Mouse (Mus musculus): ENCODE measurements around the gene Hdac7. TPM values are rescaled to one million over a fixed set of nuclear protein-coding genes. Genes with fewer than 3 reads are reported as not detected.

Hdac7 gene
- polyA plus RNA-seq, 1 experiment = 64.7 TPM

DNA sequence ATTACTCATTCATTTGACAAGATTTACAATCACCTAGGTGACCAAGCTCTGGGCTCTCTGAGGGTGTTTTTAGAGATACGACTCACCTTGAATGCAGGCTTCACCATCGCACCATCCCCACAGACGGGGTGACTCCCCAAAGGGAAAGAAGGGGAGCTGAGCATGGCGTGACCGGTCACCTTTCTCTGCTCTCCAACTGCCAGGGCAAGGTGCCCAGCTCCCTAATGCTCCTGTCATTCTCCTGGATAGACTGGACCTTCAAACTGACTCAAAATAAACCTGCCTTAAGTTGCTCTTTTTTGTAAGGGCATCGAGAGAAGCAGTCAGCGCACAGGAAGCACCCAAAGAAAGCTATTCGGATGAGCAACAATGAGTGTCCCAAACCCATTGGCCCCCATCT, 74.0 kb downstream of the Hdac7 start:
- no peak for TF ChIP-seq CTCF (IDR thresholded peaks at IDR 0.05; ENCODE audit: extremely low read depth, insufficient read depth, low read length)
- TF ChIP-seq POLR2A (IDR thresholded peaks at IDR 0.05; ENCODE audit: extremely low read depth, insufficient read depth, low read length) = no peak
- Histone ChIP-seq H3K27ac (ENCODE audit: insufficient read depth, low read length) (no peak overlapping the region), H3K4me1 (ENCODE audit: control insufficient read depth, insufficient read depth, low read length) (no peaks in the 10 kb centered on the region), H3K4me3 (ENCODE audit: insufficient read depth, low read length) (no peak overlapping the region)

DNA sequence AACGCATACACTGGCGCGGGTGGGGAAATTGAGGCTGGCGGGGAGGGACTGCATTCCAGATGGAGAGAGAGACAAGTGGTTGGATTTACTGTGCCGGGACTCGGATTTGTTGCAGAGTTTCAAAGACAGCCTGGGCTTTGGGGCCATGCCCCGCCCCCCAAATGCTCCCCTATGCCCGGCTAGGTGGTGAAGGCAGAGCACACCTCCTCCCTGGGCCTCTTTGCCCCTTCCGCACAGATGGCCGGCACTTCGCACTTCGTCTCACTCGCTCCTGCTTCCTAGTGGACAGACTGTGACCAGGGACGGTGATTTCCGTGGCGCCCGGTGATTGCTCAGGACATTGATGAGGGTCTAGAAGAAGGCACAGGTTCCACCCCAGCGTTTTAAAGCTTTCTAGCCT, 76.1 kb downstream of the Hdac7 start:
- Histone ChIP-seq H3K4me1 (ENCODE audit: control insufficient read depth, insufficient read depth, low read length) (no peaks in the 10 kb centered on the region), H3K4me3 (ENCODE audit: insufficient read depth, low read length) (peak overlapping the region; percentile 61; the same call in 1 of the 2 replicates), H3K27ac (ENCODE audit: insufficient read depth, low read length) (peak overlapping the region; percentile 55; the same call in 1 of the 2 replicates)
- no peak for TF ChIP-seq POLR2A (IDR thresholded peaks at IDR 0.05; ENCODE audit: extremely low read depth, insufficient read depth, low read length)
- no peak for TF ChIP-seq CTCF (IDR thresholded peaks at IDR 0.05; ENCODE audit: extremely low read depth, insufficient read depth, low read length)

DNA sequence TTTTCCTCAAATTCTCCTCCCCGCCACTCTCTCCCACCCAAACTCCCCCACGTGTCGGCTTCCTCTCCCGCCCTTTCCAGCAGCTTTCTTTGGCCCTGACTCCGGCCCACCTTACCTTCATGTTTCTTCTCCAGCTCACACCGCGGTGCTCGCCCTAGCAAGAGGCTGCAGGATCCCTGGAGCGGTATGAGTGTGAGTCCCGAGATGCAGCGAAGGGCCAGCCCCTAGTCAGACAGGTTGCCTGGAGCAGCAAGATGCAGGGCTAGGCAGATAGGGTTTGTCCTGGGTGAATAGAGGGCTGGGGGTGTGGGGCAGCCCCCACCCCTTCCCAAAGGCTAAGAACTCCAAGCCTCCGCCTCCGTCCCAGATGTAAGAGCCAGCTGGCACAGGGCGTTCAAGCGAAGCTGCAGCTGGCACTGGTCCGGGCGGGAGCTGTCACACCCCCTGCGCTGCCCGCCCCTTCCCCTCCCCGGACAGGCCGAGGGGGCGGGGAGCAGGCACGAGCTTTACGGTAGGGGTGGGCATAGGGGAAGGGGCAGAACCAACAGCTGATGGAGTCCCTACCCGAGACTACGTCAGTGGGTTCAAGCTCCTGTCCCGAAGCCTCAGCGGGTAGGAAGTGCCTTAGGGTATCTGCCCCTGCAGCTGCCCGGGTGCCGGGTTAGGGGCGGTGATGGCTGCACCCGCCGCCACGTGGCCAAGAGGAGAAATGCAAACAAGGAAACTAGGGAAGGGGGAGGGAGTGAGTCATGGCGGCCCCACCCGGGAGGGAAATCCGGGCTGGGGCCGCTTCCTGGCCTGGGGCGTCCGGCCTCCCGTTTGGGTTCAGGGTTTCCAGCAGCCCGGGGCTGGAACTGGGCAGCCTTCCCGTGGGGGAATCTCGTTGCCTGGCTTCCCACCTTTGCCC, 76.8 kb downstream of the Hdac7 start, which contains the start of gene Rapgef3:
Rapgef3 (minus strand) TSS at position 693 of the 907 bp plus-strand sequence.
- peak within 1 kb of the TSS; percentile 86 for H3K27ac ChIP-seq (ENCODE audit: insufficient read depth, low read length)
- TF ChIP-seq CTCF (IDR thresholded peaks at IDR 0.05; ENCODE audit: extremely low read depth, insufficient read depth, low read length) (peak; percentile 30), POLR2A (IDR thresholded peaks at IDR 0.05; ENCODE audit: extremely low read depth, insufficient read depth, low read length) (peak; percentile 52; the same call in 1 of the 2 replicates)
- no peaks in the 10 kb centered on the region for H3K4me1 ChIP-seq (ENCODE audit: control insufficient read depth, insufficient read depth, low read length)
- peak within 1 kb of the TSS; percentile 61 for H3K4me3 ChIP-seq (ENCODE audit: insufficient read depth, low read length)

DNA sequence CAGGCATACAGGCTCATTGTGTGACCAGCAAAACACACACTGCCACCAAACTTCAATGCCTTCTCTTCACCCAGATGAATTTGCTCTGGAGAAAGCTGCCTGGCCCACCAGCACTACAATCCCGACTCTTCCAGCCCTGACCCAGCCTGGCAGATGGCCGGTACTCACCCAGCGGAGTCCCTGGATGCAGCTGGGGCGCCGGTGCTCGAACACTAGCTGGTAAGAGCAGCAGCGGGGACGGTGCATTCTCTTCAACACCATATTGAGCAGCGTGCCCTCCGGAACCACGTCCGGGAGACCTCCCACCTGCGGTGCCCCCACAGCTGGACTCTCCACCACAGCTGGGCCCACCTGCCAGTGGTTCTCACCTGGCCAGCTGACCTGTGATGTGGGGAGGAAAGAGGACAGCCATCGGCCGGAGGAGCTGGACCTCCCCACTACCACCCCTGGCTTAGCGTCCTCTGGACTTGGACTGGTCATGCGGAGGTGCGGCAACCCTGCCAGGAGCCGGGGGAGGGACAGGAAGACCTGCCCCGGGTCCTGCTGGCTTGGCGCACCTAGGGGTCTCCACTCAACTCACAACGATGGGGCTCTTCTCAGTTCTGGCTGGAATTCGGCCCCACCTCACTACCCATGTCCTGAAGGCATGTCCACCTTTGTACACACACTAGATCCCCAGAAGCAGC, 77.6 kb downstream of the Hdac7 start:
- Histone ChIP-seq H3K4me3 (ENCODE audit: insufficient read depth, low read length) (peak overlapping the region; percentile 61), H3K4me1 (ENCODE audit: control insufficient read depth, insufficient read depth, low read length) (no peaks in the 10 kb centered on the region), H3K27ac (ENCODE audit: insufficient read depth, low read length) (peak overlapping the region; percentile 86)
- TF ChIP-seq CTCF (IDR thresholded peaks at IDR 0.05; ENCODE audit: extremely low read depth, insufficient read depth, low read length) = no peak
- TF ChIP-seq POLR2A (IDR thresholded peaks at IDR 0.05; ENCODE audit: extremely low read depth, insufficient read depth, low read length) = no peak

DNA sequence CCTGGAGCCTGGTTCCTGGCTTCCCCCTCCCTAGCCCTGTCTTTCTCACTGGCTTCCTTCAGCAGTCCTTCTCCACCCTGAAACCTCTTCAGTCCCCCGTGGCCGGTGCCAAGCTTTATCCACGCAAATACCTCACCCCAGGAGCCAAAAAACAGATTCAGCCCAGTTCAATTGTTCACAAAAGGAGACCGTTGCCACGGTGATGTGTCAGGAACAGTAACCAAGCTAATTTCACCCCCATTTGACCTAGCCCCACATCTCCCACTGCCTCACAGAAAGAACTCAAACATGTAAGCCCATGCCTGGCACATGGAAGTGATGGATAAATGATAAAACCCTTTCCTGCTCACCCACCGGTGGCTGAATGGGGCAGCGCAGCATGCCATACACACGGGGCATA, 78.1 kb downstream of the Hdac7 start:
- no peak for TF ChIP-seq CTCF (IDR thresholded peaks at IDR 0.05; ENCODE audit: extremely low read depth, insufficient read depth, low read length)
- TF ChIP-seq POLR2A (IDR thresholded peaks at IDR 0.05; ENCODE audit: extremely low read depth, insufficient read depth, low read length) = 0 out of 2 replicates have a peak, but pooled peaks have one; percentile 19
- Histone ChIP-seq H3K4me1 (ENCODE audit: control insufficient read depth, insufficient read depth, low read length) (no peaks in the 10 kb centered on the region), H3K27ac (ENCODE audit: insufficient read depth, low read length) (peak overlapping the region; percentile 86), H3K4me3 (ENCODE audit: insufficient read depth, low read length) (peak overlapping the region; percentile 61)

DNA sequence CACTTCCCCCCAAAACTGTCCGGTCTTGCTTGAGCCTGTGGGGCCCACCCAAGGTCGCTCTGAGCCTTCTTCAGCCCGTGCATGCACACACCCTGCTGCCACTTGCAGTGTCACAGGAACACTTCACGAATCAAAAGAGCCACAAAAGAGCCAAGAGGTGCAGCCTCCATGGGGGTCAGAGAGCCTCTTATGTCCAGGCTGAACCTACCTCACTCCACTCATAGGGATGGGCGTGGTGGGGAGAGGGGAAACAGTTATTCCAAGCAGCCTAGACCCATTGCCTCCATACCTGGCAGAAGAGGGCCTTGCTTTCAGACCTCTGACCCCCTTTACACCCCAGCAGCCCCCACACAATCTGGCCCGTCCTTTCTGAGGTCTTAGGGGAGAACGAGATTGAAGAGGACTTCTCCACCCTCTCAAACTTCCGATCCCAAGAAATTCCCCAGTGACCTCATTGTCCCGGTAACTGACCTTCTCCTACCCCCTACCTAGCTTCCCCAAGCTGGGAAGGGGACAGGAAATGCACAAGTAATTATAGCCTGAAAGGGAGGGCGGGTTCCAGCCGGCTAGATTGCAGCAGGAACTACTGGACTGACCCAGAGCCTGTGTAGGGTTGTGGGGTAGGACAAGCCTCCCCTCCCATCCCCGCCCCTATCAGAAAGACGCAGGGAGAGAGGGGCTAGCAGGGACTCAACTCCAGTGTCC, 79.1 kb downstream of the Hdac7 start:
- no peak for TF ChIP-seq POLR2A (IDR thresholded peaks at IDR 0.05; ENCODE audit: extremely low read depth, insufficient read depth, low read length)
- no peak for TF ChIP-seq CTCF (IDR thresholded peaks at IDR 0.05; ENCODE audit: extremely low read depth, insufficient read depth, low read length)
- peak overlapping the region; percentile 61 for H3K4me3 ChIP-seq (ENCODE audit: insufficient read depth, low read length)
- peak overlapping the region; percentile 86; the same call in 1 of the 2 replicates for H3K27ac ChIP-seq (ENCODE audit: insufficient read depth, low read length)
- H3K4me1 ChIP-seq (ENCODE audit: control insufficient read depth, insufficient read depth, low read length) = no peaks in the 10 kb centered on the region; the same call in 1 of the 2 replicates

DNA sequence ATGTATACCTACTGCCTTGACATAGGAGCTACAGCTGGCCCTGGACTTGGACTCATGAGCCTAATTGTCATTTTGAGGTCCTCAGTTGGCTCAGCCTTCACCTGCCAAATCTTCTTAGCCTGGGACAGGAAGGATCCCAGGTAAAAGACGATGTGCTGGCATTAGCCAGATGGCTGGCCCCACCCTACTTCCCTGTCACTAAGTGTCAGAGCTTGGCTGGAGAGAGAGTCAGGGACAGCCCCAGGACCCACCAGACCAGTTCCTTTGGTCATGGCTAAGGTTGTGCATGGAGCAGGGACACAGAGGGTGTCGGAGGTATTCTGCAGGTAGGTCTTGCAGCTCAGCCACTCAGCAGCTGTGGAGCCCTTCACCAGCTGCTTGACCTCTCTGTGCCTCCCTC, 79.8 kb downstream of the Hdac7 start:
- Histone ChIP-seq H3K4me3 (ENCODE audit: insufficient read depth, low read length) (no peak overlapping the region; the same call in 1 of the 2 replicates), H3K4me1 (ENCODE audit: control insufficient read depth, insufficient read depth, low read length) (no peaks in the 10 kb centered on the region; the same call in 1 of the 2 replicates), H3K27ac (ENCODE audit: insufficient read depth, low read length) (peak overlapping the region; percentile 86; the same call in 1 of the 2 replicates)
- no peak for TF ChIP-seq CTCF (IDR thresholded peaks at IDR 0.05; ENCODE audit: extremely low read depth, insufficient read depth, low read length)

DNA sequence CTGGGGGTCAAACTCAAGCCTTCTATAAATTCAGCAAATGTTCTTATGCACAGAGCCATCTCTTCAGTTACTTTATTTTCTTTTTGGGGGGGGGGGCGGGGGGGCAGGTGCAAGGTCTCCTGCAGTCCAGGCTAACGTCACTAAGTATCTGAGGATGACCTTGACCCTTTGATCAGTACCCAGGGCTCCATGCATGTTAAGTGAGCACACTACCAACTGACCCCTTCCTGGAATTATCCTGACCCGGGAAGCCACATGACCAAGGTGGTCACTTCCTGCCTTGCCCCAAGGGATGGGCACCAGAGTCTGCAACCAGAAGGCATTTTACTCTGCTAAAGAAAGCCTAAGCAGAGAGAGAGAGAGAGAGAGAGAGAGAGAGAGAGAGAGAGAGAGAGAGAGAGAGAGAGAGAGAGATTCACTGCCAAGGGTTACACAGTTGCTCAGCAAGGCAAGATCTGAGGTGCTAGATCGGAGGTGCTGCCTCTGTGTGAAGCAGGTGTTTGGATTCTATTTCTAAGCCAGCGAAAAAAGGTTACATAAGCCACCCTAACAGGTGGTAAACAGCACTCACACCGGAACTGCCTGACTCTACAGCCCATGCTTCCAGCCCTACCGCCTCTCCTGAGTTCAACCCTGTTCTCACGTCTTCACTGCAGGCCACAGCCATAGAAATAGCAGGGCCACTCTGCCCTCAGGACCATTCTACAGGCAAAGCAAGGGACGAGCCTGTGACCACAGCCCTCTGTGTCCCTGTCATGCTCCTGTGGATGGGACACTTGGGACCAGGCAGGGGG, 80.8 kb downstream of the Hdac7 start:
- Histone ChIP-seq H3K27ac (ENCODE audit: insufficient read depth, low read length) (no peak overlapping the region), H3K4me1 (ENCODE audit: control insufficient read depth, insufficient read depth, low read length) (no peaks in the 10 kb centered on the region; the same call in 1 of the 2 replicates), H3K4me3 (ENCODE audit: insufficient read depth, low read length) (no peak overlapping the region)
- TF ChIP-seq CTCF (IDR thresholded peaks at IDR 0.05; ENCODE audit: extremely low read depth, insufficient read depth, low read length) (no peak), POLR2A (IDR thresholded peaks at IDR 0.05; ENCODE audit: extremely low read depth, insufficient read depth, low read length) (no peak)

All from cortical plate, adult 2 months (tissue).